Mouse (Mus musculus) liver, adult 2 months (tissue): ENCODE results near the gene Bcl2l14. TPM values are rescaled to one million over a fixed set of nuclear protein-coding genes. Genes with fewer than 3 reads are reported as not detected.

Source experiments
- DNase-seq: peaks from one replicate; pipeline ENCODE4 v3.0.0-alpha.2; 2011; ENCODE audit warnings: low read depth, low spot score; ENCODE audit errors: extremely low read depth
- H3K27ac ChIP-seq: fragments of 200-500 bp; replicated peaks from 2 replicates; pipeline ENCODE4 v1.5.1; 2012; ENCODE audit warnings: low read depth, mild to moderate bottlenecking, control low read depth, inconsistent platforms, low read length; ENCODE audit not compliant: insufficient read depth
- H3K27me3 ChIP-seq: fragments of 200-500 bp; 2 replicates; pipeline ENCODE4 v1.6.1; 2012; ENCODE audit warnings: mild to moderate bottlenecking, moderate library complexity, low read length, inconsistent platforms; ENCODE audit not compliant: control insufficient read depth, insufficient read depth
- H3K36me3 ChIP-seq: fragments of 200-500 bp; 2 replicates; pipeline ENCODE4 v1.6.1; 2012; ENCODE audit warnings: low read length, inconsistent platforms; ENCODE audit not compliant: control insufficient read depth, insufficient read depth
- H3K4me1 ChIP-seq: fragments of 200-500 bp; 2 replicates; pipeline ENCODE4 v1.6.1; 2011; ENCODE audit warnings: low read length; ENCODE audit not compliant: control insufficient read depth, insufficient read depth
- H3K4me3 ChIP-seq: fragments of 200-500 bp; 2 replicates; pipeline ENCODE4 v1.5.1; 2011; ENCODE audit warnings: low read depth, mild to moderate bottlenecking, control low read depth, low read length, moderate library complexity; ENCODE audit not compliant: insufficient read depth
- H3K79me2 ChIP-seq: fragments of 200-500 bp; 2 replicates; pipeline ENCODE4 v1.6.1; 2012; ENCODE audit warnings: inconsistent platforms, mild to moderate bottlenecking, low read length, moderate library complexity; ENCODE audit not compliant: control insufficient read depth, insufficient read depth
- H3K9ac ChIP-seq: fragments of 200-500 bp; 2 replicates; pipeline ENCODE4 v1.6.1; 2012; ENCODE audit warnings: low read depth, mild to moderate bottlenecking, control low read depth, inconsistent platforms, low read length
- CTCF ChIP-seq: fragments of 200-500 bp; IDR thresholded peaks from 2 replicates; pipeline ENCODE4 v1.5.1; 2011; ENCODE audit warnings: low read depth, low read length, control low read depth
- POLR2A ChIP-seq: fragments of 200-500 bp; IDR thresholded peaks from 2 replicates; pipeline ENCODE4 v1.6.1; 2011; ENCODE audit warnings: low read length, control low read depth; ENCODE audit not compliant: insufficient read depth; ENCODE audit errors: extremely low read depth
- WGBS: fragments of 180-500 bp; shearing (Covaris S2); methylation state at CpG from one replicate; pipeline ENCODE4 v1.1.7; 2018; 5-methylcytosine and 5-hydroxymethylcytosine counted together
- polyA plus RNA-seq: library from polyadenylated mRNA; depleted of rRNA; stranded (reverse); fragments of >200 nt; gene quantifications from 2 replicates; pipeline ENCODE4 v1.2.3, GENCODE M21; 2012
- total RNA-seq: library from RNA; depleted of rRNA; stranded (reverse); fragments of >200 nt; gene quantifications from 2 replicates; pipeline ENCODE4 v1.2.3, GENCODE M21; 2014

Gene Bcl2l14
- total and polyA plus RNA-seq, 2 experiments = 0.37 TPM; not detected in 1

GRCm38 (mm10) chr6:134377201-134377600, 18.9 kb upstream of the Bcl2l14 start:
- Histone ChIP-seq H3K27me3 (no peaks in the 10 kb centered on the region), H3K4me1 (no peaks in the 10 kb centered on the region), H3K4me3 (no peak overlapping the region), H3K27ac (no peak overlapping the region), H3K79me2 (no peaks in the 10 kb centered on the region), H3K36me3 (no peaks in the 10 kb centered on the region), H3K9ac (no peak overlapping the region)
- WGBS = 75% methylated on average over 5 of the region's 5 CpGs
- DNase-seq = no peak
- TF ChIP-seq POLR2A = no peak
- no peak for TF ChIP-seq CTCF

GRCm38 (mm10) chr6:134377856-134378255, 18.3 kb upstream of the Bcl2l14 start:
- no peaks in the 10 kb centered on the region for H3K27me3 ChIP-seq
- H3K79me2 ChIP-seq = no peaks in the 10 kb centered on the region
- H3K4me1 ChIP-seq = no peaks in the 10 kb centered on the region
- H3K9ac ChIP-seq = no peak overlapping the region
- WGBS = 46% methylated on average over 3 of the region's 3 CpGs
- no peak overlapping the region for H3K27ac ChIP-seq
- no peaks in the 10 kb centered on the region for H3K36me3 ChIP-seq
- no peak overlapping the region for H3K4me3 ChIP-seq
- peak; percentile 82 for DNase-seq
- TF ChIP-seq POLR2A (no peak), CTCF (no peak)

- peak; percentile 81 for DNase-seq
- Histone ChIP-seq H3K79me2 (no peaks in the 10 kb centered on the region), H3K36me3 (no peaks in the 10 kb centered on the region), H3K9ac (no peak overlapping the region), H3K27me3 (no peaks in the 10 kb centered on the region), H3K4me1 (no peaks in the 10 kb centered on the region), H3K4me3 (no peak overlapping the region), H3K27ac (no peak overlapping the region)
- WGBS = 33% methylated on average over 6 of the region's 6 CpGs
- TF ChIP-seq CTCF (no peak), POLR2A (no peak)
Measured at GRCm38 (mm10) chr6:134381462-134381861, 14.7 kb upstream of the Bcl2l14 start.

- no peak overlapping the region for H3K9ac ChIP-seq
- TF ChIP-seq POLR2A (no peak), CTCF (no peak)
- H3K36me3 ChIP-seq = no peaks in the 10 kb centered on the region
- no peak overlapping the region for H3K27ac ChIP-seq
- no peaks in the 10 kb centered on the region for H3K79me2 ChIP-seq
- 94% methylated on average over 6 of the region's 6 CpGs for WGBS
- 0 out of 2 replicates have a peak, but pooled peaks cover 2% of the 10 kb centered on the region for H3K4me1 ChIP-seq
- DNase-seq = no peak
- H3K27me3 ChIP-seq = no peaks in the 10 kb centered on the region
- H3K4me3 ChIP-seq = no peak overlapping the region
Measured at GRCm38 (mm10) chr6:134385931-134386330, 10.2 kb upstream of the Bcl2l14 start.

GRCm38 (mm10) chr6:134387396-134387795, 8.7 kb upstream of the Bcl2l14 start:
- Histone ChIP-seq H3K36me3 (no peaks in the 10 kb centered on the region), H3K9ac (no peak overlapping the region), H3K27ac (no peak overlapping the region), H3K4me1 (0 out of 2 replicates have a peak, but pooled peaks cover 2% of the 10 kb centered on the region), H3K27me3 (no peaks in the 10 kb centered on the region), H3K4me3 (no peak overlapping the region), H3K79me2 (no peaks in the 10 kb centered on the region)
- TF ChIP-seq CTCF (no peak), POLR2A (no peak)
- 89% methylated on average over 10 of the region's 10 CpGs for WGBS
- DNase-seq = no peak

- H3K4me1 ChIP-seq = 0 out of 2 replicates have a peak, but pooled peaks cover 2% of the 10 kb centered on the region
- 80% methylated on average over 24 of the region's 24 CpGs for WGBS
- no peak overlapping the region for H3K4me3 ChIP-seq
- H3K36me3 ChIP-seq = no peaks in the 10 kb centered on the region
- H3K9ac ChIP-seq = no peak overlapping the region
- no peak overlapping the region for H3K27ac ChIP-seq
- no peaks in the 10 kb centered on the region for H3K27me3 ChIP-seq
- DNase-seq = no peak
- no peaks in the 10 kb centered on the region for H3K79me2 ChIP-seq
- TF ChIP-seq CTCF = no peak
- no peak for TF ChIP-seq POLR2A
Measured at GRCm38 (mm10) chr6:134388424-134389110, 7.6 kb upstream of the Bcl2l14 start.
